Mouse (Mus musculus): Measurements from ENCODE around the gene Irf2bpl. TPM values are rescaled to one million over a fixed set of nuclear protein-coding genes. Genes with fewer than 3 reads are reported as not detected.

Gene Irf2bpl
- total RNA-seq, 4 experiments from 2014 or later = 61.7 to 72.0 (median 66.8) TPM

GRCm38 (mm10) chr12:86899461-86900179, 15.0 kb upstream of the Irf2bpl start:
- DNase-seq (ENCODE audit: low spot score in 2 of 2) = no peak

GRCm38 (mm10) chr12:86898448-86898847, 13.8 kb upstream of the Irf2bpl start:
- DNase-seq (ENCODE audit: low spot score in 2 of 2) = no peak

- no peak for DNase-seq (ENCODE audit: low spot score in 2 of 2)
Observed at GRCm38 (mm10) chr12:86897769-86898273, 13.2 kb upstream of the Irf2bpl start.

GRCm38 (mm10) chr12:86896921-86897512, 12.4 kb upstream of the Irf2bpl start:
- no peak for DNase-seq (ENCODE audit: low spot score in 2 of 2)

GRCm38 (mm10) chr12:86896441-86896890, 11.9 kb upstream of the Irf2bpl start:
- DNase-seq (ENCODE audit: low spot score in 2 of 2) = no peak

GRCm38 (mm10) chr12:86895703-86896409, 11.3 kb upstream of the Irf2bpl start:
- no peak for DNase-seq (ENCODE audit: low spot score in 2 of 2)

GRCm38 (mm10) chr12:86894841-86895428, 10.3 kb upstream of the Irf2bpl start:
- peak in 1 of 2 experiments; percentile 73 for DNase-seq (ENCODE audit: low spot score in 2 of 2)

- peak; percentile 98 to 99 for DNase-seq (ENCODE audit: low spot score in 2 of 2)
Observed at GRCm38 (mm10) chr12:86894184-86894839, 9.7 kb upstream of the Irf2bpl start.

- no peak for DNase-seq (ENCODE audit: low spot score in 2 of 2)
Observed at GRCm38 (mm10) chr12:86893326-86894183, 9.0 kb upstream of the Irf2bpl start.

- no peak for DNase-seq (ENCODE audit: low spot score in 2 of 2)
Observed at GRCm38 (mm10) chr12:86892711-86893311, 8.2 kb upstream of the Irf2bpl start.

- peak; percentile 58 to 59 for DNase-seq (ENCODE audit: low spot score in 2 of 2)
Observed at GRCm38 (mm10) chr12:86891786-86892702, 7.4 kb upstream of the Irf2bpl start.

GRCm38 (mm10) chr12:86891454-86891785, 6.8 kb upstream of the Irf2bpl start:
- no peak for DNase-seq (ENCODE audit: low spot score in 2 of 2)

- DNase-seq (ENCODE audit: low spot score in 2 of 2) = no peak
Observed at GRCm38 (mm10) chr12:86890796-86891301, 6.3 kb upstream of the Irf2bpl start.

GRCm38 (mm10) chr12:86890091-86890720, 5.6 kb upstream of the Irf2bpl start:
- no peak for DNase-seq (ENCODE audit: low spot score in 2 of 2)

- DNase-seq (ENCODE audit: low spot score in 2 of 2) = no peak
Observed at GRCm38 (mm10) chr12:86889103-86889644, 4.6 kb upstream of the Irf2bpl start.

- DNase-seq (ENCODE audit: low spot score in 2 of 2) = peak; percentile 68 to 71
Observed at GRCm38 (mm10) chr12:86888130-86889069, 3.8 kb upstream of the Irf2bpl start.
